Mouse (Mus musculus): ENCODE data around the gene Gdpgp1. TPM values are rescaled to one million over a fixed set of nuclear protein-coding genes. Genes with fewer than 3 reads are reported as not detected.

The Gdpgp1 gene
- polyA plus RNA-seq, 1 experiment from 2014 or later: 6.5 TPM

- Histone ChIP-seq H3K36me3 (ENCODE audit: control insufficient read depth, insufficient read depth) (peaks cover 22% of the 10 kb centered on the region; the same call in 1 of the 2 replicates), H3K9me3 (ENCODE audit: control insufficient read depth) (no peaks in the 10 kb centered on the region), H3K27ac (ENCODE audit: low read depth, low read length) (no peak overlapping the region), H3K4me1 (replicated peaks; ENCODE audit: control insufficient read depth, insufficient read depth, low read length) (peaks cover 4% of the 10 kb centered on the region; the same call in 1 of the 2 replicates), H3K27me3 (replicated peaks; ENCODE audit: control insufficient read depth, insufficient read depth, low read length) (no peaks in the 10 kb centered on the region), H3K4me3 (ENCODE audit: low read depth, low read length) (no peak overlapping the region), H3K9ac (ENCODE audit: low read depth, low read length) (no peak overlapping the region), H3K4me2 (replicated peaks; ENCODE audit: low read depth) (no peak overlapping the region)
- ATAC-seq: no peak
- no peak for TF ChIP-seq CTCF (IDR thresholded peaks at IDR 0.05; ENCODE audit: low read depth)
- WGBS: 78% methylated on average over 1 of the region's 1 CpGs
Observed at GRCm38 (mm10) chr7:80267764-80268163, 35.1 kb downstream of the Gdpgp1 start.

- Histone ChIP-seq H3K9me3 (ENCODE audit: control insufficient read depth) (no peaks in the 10 kb centered on the region), H3K27me3 (replicated peaks; ENCODE audit: control insufficient read depth, insufficient read depth, low read length) (no peaks in the 10 kb centered on the region), H3K36me3 (ENCODE audit: control insufficient read depth, insufficient read depth) (peaks cover 35% of the 10 kb centered on the region), H3K4me2 (replicated peaks; ENCODE audit: low read depth) (peak within 1 kb of the TSS; percentile 97), H3K9ac (ENCODE audit: low read depth, low read length) (peak within 1 kb of the TSS; percentile 78), H3K27ac (ENCODE audit: low read depth, low read length) (peak within 1 kb of the TSS; percentile 84), H3K4me1 (replicated peaks; ENCODE audit: control insufficient read depth, insufficient read depth, low read length) (peaks cover 4% of the 10 kb centered on the region; the same call in 1 of the 2 replicates), H3K4me3 (ENCODE audit: low read depth, low read length) (peak within 1 kb of the TSS; percentile 71)
- peak; percentile 94 for ATAC-seq
- TF ChIP-seq CTCF (IDR thresholded peaks at IDR 0.05; ENCODE audit: low read depth): no peak
- WGBS: 3% methylated on average over 21 of the region's 21 CpGs
Observed at GRCm38 (mm10) chr7:80268897-80269750, 36.5 kb downstream of the Gdpgp1 start, which contains the start of gene Vps33b. Vps33b (plus strand) TSS chr7:80269649.

DNA sequence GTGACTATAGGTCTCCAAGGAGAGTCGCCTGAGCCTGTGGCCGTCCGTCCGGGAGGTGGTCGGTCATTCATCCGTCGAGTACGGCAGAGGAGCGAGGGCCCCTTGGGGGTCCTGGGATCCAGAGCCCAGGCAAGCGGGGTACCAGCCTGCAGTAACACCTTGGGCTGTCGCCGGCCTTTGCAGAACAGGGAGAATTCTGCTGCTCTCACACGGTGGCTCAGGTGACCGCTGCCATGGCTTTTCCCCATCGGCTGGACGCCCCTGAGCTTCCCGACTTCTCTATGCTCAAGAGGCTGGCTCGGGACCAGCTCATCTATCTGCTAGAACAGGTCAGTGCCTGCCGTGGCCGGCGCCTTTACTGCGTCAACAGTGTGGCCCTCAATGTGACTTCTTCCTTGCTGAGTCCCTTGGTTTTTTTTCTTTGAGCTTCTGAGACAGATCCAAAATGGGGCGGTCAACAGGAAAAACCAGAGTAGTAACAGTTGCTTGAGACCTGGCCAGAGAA, 37.1 kb downstream of the Gdpgp1 start:
- under 1% methylated on average over 23 of the region's 23 CpGs for WGBS
- peak; percentile 48; the same call in 1 of the 2 replicates for ATAC-seq

GRCm38 (mm10) chr7:80273456-80273855, 40.8 kb downstream of the Gdpgp1 start:
- peaks cover 4% of the 10 kb centered on the region; the same call in 1 of the 2 replicates for H3K4me1 ChIP-seq (replicated peaks; ENCODE audit: control insufficient read depth, insufficient read depth, low read length)
- no peak overlapping the region for H3K9ac ChIP-seq (ENCODE audit: low read depth, low read length)
- 81% methylated on average over 2 of the region's 2 CpGs for WGBS
- H3K4me3 ChIP-seq (ENCODE audit: low read depth, low read length): no peak overlapping the region
- H3K4me2 ChIP-seq (replicated peaks; ENCODE audit: low read depth): no peak overlapping the region
- H3K9me3 ChIP-seq (ENCODE audit: control insufficient read depth): no peaks in the 10 kb centered on the region
- no peak for ATAC-seq
- H3K36me3 ChIP-seq (ENCODE audit: control insufficient read depth, insufficient read depth): peaks cover 44% of the 10 kb centered on the region
- no peak for TF ChIP-seq CTCF (IDR thresholded peaks at IDR 0.05; ENCODE audit: low read depth)
- H3K27ac ChIP-seq (ENCODE audit: low read depth, low read length): no peak overlapping the region
- no peaks in the 10 kb centered on the region for H3K27me3 ChIP-seq (replicated peaks; ENCODE audit: control insufficient read depth, insufficient read depth, low read length)

More for the DNA sequence above, 37.1 kb downstream of the Gdpgp1 start:
- Histone ChIP-seq H3K9ac (ENCODE audit: low read depth, low read length) (peak overlapping the region; percentile 78), H3K4me2 (replicated peaks; ENCODE audit: low read depth) (peak overlapping the region; percentile 97), H3K27ac (ENCODE audit: low read depth, low read length) (peak overlapping the region; percentile 84), H3K27me3 (replicated peaks; ENCODE audit: control insufficient read depth, insufficient read depth, low read length) (no peaks in the 10 kb centered on the region), H3K4me1 (replicated peaks; ENCODE audit: control insufficient read depth, insufficient read depth, low read length) (peaks cover 4% of the 10 kb centered on the region; the same call in 1 of the 2 replicates), H3K36me3 (ENCODE audit: control insufficient read depth, insufficient read depth) (peaks cover 36% of the 10 kb centered on the region), H3K4me3 (ENCODE audit: low read depth, low read length) (peak overlapping the region; percentile 71), H3K9me3 (ENCODE audit: control insufficient read depth) (no peaks in the 10 kb centered on the region)
- TF ChIP-seq CTCF (IDR thresholded peaks at IDR 0.05; ENCODE audit: low read depth): no peak

DNA sequence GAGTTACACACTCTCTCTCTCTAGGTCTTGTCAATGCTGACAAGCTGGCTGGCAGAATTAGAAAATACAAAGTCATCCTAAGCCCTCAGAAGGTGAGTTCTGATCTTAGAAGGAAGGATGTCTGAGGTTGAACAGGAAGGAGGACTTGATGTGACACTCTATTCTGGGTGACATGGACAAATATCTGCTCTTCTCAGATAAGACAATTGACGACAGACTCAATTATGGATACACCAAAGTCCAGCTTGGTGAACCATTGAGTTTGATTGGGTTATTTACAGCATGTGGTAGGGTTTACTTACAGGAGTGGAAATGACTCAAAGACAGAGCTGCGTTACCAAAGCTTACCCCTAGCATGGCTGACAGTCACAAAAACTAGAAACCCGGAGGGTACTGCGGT, 43.7 kb downstream of the Gdpgp1 start:
- ATAC-seq: no peak
- 86% methylated on average over 4 of the region's 4 CpGs for WGBS

DNA sequence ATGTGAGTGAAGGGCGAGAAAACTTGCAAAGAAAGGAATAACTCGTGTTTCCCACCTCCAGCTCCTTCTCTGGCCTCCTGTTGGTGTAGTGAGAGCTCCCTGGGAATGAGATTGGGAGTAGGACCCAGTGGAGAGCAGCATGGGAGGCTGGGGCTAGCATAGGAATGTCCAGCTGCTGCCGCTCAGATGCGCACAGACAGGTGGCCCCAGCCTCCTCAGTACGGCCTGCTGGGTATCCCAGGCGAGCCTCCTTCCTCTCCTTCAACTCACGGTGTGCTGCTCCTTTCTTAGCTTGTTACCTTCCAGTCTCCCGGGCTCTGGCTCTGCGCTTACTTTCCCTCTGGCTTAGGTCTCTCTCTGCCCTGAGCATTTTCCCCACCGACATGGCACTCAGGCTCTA, 47.4 kb downstream of the Gdpgp1 start:
- H3K9me3 ChIP-seq (ENCODE audit: control insufficient read depth): no peaks in the 10 kb centered on the region
- H3K4me2 ChIP-seq (replicated peaks; ENCODE audit: low read depth): no peak overlapping the region
- no peak overlapping the region for H3K9ac ChIP-seq (ENCODE audit: low read depth, low read length)
- no peak overlapping the region for H3K4me3 ChIP-seq (ENCODE audit: low read depth, low read length)
- H3K27me3 ChIP-seq (replicated peaks; ENCODE audit: control insufficient read depth, insufficient read depth, low read length): no peaks in the 10 kb centered on the region
- peaks cover 49% of the 10 kb centered on the region for H3K36me3 ChIP-seq (ENCODE audit: control insufficient read depth, insufficient read depth)
- TF ChIP-seq CTCF (IDR thresholded peaks at IDR 0.05; ENCODE audit: low read depth): no peak
- ATAC-seq: no peak
- H3K4me1 ChIP-seq (replicated peaks; ENCODE audit: control insufficient read depth, insufficient read depth, low read length): no peaks in the 10 kb centered on the region
- H3K27ac ChIP-seq (ENCODE audit: low read depth, low read length): no peak overlapping the region
- 87% methylated on average over 10 of the region's 10 CpGs for WGBS

More for the DNA sequence above, 43.7 kb downstream of the Gdpgp1 start:
- H3K4me3 ChIP-seq (ENCODE audit: low read depth, low read length): no peak overlapping the region
- no peaks in the 10 kb centered on the region for H3K9me3 ChIP-seq (ENCODE audit: control insufficient read depth)
- no peak overlapping the region for H3K4me2 ChIP-seq (replicated peaks; ENCODE audit: low read depth)
- no peaks in the 10 kb centered on the region for H3K27me3 ChIP-seq (replicated peaks; ENCODE audit: control insufficient read depth, insufficient read depth, low read length)
- no peaks in the 10 kb centered on the region for H3K4me1 ChIP-seq (replicated peaks; ENCODE audit: control insufficient read depth, insufficient read depth, low read length)
- peak overlapping the region; percentile 21; the same call in 1 of the 2 replicates for H3K27ac ChIP-seq (ENCODE audit: low read depth, low read length)
- H3K36me3 ChIP-seq (ENCODE audit: control insufficient read depth, insufficient read depth): peaks cover 63% of the 10 kb centered on the region
- H3K9ac ChIP-seq (ENCODE audit: low read depth, low read length): no peak overlapping the region
- no peak for TF ChIP-seq CTCF (IDR thresholded peaks at IDR 0.05; ENCODE audit: low read depth)

Measured in intestine, postnatal 0 days (tissue).